Mouse (Mus musculus) forebrain, embryonic 13.5 days (tissue): Measurements from ENCODE around the gene Fgd6. TPM values are rescaled to one million over a fixed set of nuclear protein-coding genes. Genes with fewer than 3 reads are reported as not detected.
A peak's percentile ranks its signal among the peaks of the same experiment; 100 is the strongest.

Source experiments
- ATAC-seq: fragments of 200-750 bp; cut with Nextera tagmentation; 2 replicates; pipeline ENCODE4 v1.8.0; 2017
- H3K27ac ChIP-seq: fragments of 300-500 bp; sonication (generic); 2 replicates; pipeline ENCODE4 v1.5.1; 2015; ENCODE audit warnings: inconsistent platforms, mild to moderate bottlenecking, moderate library complexity
- H3K27me3 ChIP-seq: fragments of 300-500 bp; sonication (generic); 2 replicates; pipeline ENCODE4 v1.6.1; 2015; ENCODE audit warnings: mild to moderate bottlenecking, inconsistent platforms
- H3K36me3 ChIP-seq: fragments of 300-500 bp; sonication (generic); 2 replicates; pipeline ENCODE4 v1.6.1; 2015; ENCODE audit warnings: mild to moderate bottlenecking, inconsistent platforms; ENCODE audit not compliant: poor library complexity, severe bottlenecking
- H3K4me1 ChIP-seq: fragments of 300-500 bp; sonication (generic); 2 replicates; pipeline ENCODE4 v1.6.1; 2015; ENCODE audit warnings: inconsistent platforms
- H3K4me2 ChIP-seq: fragments of 300-500 bp; sonication (generic); 2 replicates; pipeline ENCODE4 v1.6.1; 2015; ENCODE audit warnings: inconsistent platforms, mild to moderate bottlenecking, moderate library complexity
- H3K4me3 ChIP-seq: fragments of 300-500 bp; sonication (generic); 2 replicates; pipeline ENCODE4 v1.5.1; 2015; ENCODE audit warnings: mild to moderate bottlenecking, inconsistent platforms
- H3K9ac ChIP-seq: fragments of 300-500 bp; sonication (generic); 2 replicates; pipeline ENCODE4 v1.6.1; 2015; ENCODE audit warnings: mild to moderate bottlenecking, inconsistent platforms
- H3K9me3 ChIP-seq: fragments of 300-500 bp; sonication (generic); replicated peaks from 2 replicates; pipeline ENCODE4 v1.6.1; 2016; ENCODE audit warnings: inconsistent platforms
- WGBS: fragments of 180-500 bp; shearing (Covaris S2); methylation state at CpG from one replicate; pipeline ENCODE4 v1.1.7; 2015; 5-methylcytosine and 5-hydroxymethylcytosine counted together
- polyA plus RNA-seq: library from polyadenylated mRNA; unstranded; fragments of >200 nt; fragmentation: Nextera tagmentation; extraction: Ambion mirVana; gene quantifications from 2 replicates; pipeline ENCODE4 v1.2.1, GENCODE M21; 2015

The Fgd6 gene
- polyA plus RNA-seq, 1 experiment from 2014 or later: 1.8 TPM

- Histone ChIP-seq H3K9me3 (no peaks in the 10 kb centered on the region), H3K27me3 (no peaks in the 10 kb centered on the region), H3K27ac (no peak overlapping the region), H3K36me3 (no peaks in the 10 kb centered on the region), H3K4me2 (no peak overlapping the region), H3K4me1 (no peaks in the 10 kb centered on the region), H3K9ac (no peak overlapping the region), H3K4me3 (no peak overlapping the region)
- 84% methylated on average over 5 of the region's 5 CpGs for WGBS
- no peak for ATAC-seq
These were observed 87.8 kb downstream of the Fgd6 start for GRCm38 (mm10) chr10:94123581-94123980.

GRCm38 (mm10) chr10:94124376-94124775 lies 88.6 kb downstream of the Fgd6 start:
- Histone ChIP-seq H3K9ac (no peak overlapping the region), H3K36me3 (no peaks in the 10 kb centered on the region), H3K9me3 (no peaks in the 10 kb centered on the region), H3K27ac (no peak overlapping the region), H3K4me1 (peaks cover 6% of the 10 kb centered on the region), H3K4me2 (no peak overlapping the region), H3K4me3 (no peak overlapping the region), H3K27me3 (no peaks in the 10 kb centered on the region)
- no peak for ATAC-seq
- WGBS: 76% methylated on average over 5 of the region's 5 CpGs

- Histone ChIP-seq H3K4me1 (peaks cover 16% of the 10 kb centered on the region), H3K27ac (peak overlapping the region; percentile 74), H3K4me3 (no peak overlapping the region), H3K4me2 (peak overlapping the region; percentile 21; the same call in 1 of the 2 replicates), H3K9ac (no peak overlapping the region), H3K9me3 (no peaks in the 10 kb centered on the region), H3K36me3 (no peaks in the 10 kb centered on the region), H3K27me3 (no peaks in the 10 kb centered on the region)
- ATAC-seq: peak; percentile 96
- WGBS: 21% methylated on average over 9 of the region's 9 CpGs
These were observed 93.9 kb downstream of the Fgd6 start for GRCm38 (mm10) chr10:94129680-94130119.

- WGBS: 78% methylated on average over 8 of the region's 8 CpGs
- Histone ChIP-seq H3K27me3 (no peaks in the 10 kb centered on the region), H3K36me3 (no peaks in the 10 kb centered on the region), H3K27ac (no peak overlapping the region), H3K9ac (no peak overlapping the region), H3K9me3 (no peaks in the 10 kb centered on the region), H3K4me1 (peaks cover 16% of the 10 kb centered on the region), H3K4me2 (no peak overlapping the region), H3K4me3 (no peak overlapping the region)
- no peak for ATAC-seq
These were observed 97.3 kb downstream of the Fgd6 start for GRCm38 (mm10) chr10:94133081-94133480.

GRCm38 (mm10) chr10:94133674-94134073 lies 97.9 kb downstream of the Fgd6 start:
- H3K4me1 ChIP-seq: peaks cover 16% of the 10 kb centered on the region
- no peak for ATAC-seq
- 94% methylated on average over 7 of the region's 7 CpGs for WGBS

DNA sequence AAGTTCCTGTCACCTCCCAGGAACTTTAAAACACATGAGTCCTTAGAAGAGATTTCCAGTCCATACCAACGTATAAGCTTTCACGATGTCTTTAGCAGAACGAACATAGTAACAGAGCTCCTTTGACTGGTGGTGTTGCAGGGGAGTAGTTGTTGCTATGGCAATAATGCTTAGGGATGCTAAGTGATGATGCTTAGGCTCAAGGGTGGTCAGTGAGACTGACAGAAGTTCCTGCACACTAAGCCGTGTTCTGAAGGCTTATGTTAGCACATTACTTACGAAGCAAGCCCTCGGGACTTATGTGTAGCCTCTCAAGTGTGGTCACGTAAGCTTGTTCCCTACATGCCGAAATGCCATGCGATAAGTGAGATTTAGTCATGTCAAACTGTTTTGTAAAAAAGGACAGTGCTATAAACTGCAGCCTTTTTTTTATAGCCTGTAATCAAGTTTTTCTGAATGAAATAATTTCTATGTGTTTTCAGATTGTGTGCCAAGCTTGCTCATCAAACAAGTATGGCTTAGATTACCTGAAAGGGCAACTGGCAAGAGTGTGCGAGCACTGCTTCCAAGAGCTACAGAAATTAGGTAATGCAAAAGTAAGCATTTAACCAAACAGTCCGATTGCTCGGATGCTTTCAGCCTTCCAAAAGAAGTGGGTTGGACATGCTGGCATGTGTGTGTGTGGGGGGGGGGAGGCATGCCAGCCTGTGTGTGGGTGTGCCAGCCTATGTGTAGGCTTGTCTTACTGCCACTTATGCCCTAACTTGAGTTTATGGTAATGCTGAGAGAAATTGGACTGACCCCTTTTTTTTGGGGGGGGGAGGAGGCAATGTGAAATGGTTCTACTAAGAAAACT lies 99.0 kb downstream of the Fgd6 start:
- no peak overlapping the region for H3K4me3 ChIP-seq
- 90% methylated on average over 12 of the region's 12 CpGs for WGBS
- H3K27me3 ChIP-seq: no peaks in the 10 kb centered on the region
- H3K4me1 ChIP-seq: peaks cover 6% of the 10 kb centered on the region
- ATAC-seq: no peak
- no peak overlapping the region for H3K27ac ChIP-seq
- no peak overlapping the region for H3K4me2 ChIP-seq
- H3K36me3 ChIP-seq: no peaks in the 10 kb centered on the region
- H3K9me3 ChIP-seq: no peaks in the 10 kb centered on the region
- no peak overlapping the region for H3K9ac ChIP-seq

More at GRCm38 (mm10) chr10:94133674-94134073, 97.9 kb downstream of the Fgd6 start:
- Histone ChIP-seq H3K27ac (no peak overlapping the region), H3K27me3 (no peaks in the 10 kb centered on the region), H3K9me3 (no peaks in the 10 kb centered on the region), H3K36me3 (no peaks in the 10 kb centered on the region), H3K9ac (no peak overlapping the region), H3K4me3 (no peak overlapping the region), H3K4me2 (no peak overlapping the region)

- no peak overlapping the region for H3K4me3 ChIP-seq
- H3K4me1 ChIP-seq: no peaks in the 10 kb centered on the region
- H3K9ac ChIP-seq: no peak overlapping the region
- H3K27ac ChIP-seq: no peak overlapping the region
- ATAC-seq: no peak
- no peaks in the 10 kb centered on the region for H3K9me3 ChIP-seq
- H3K36me3 ChIP-seq: no peaks in the 10 kb centered on the region
- no peaks in the 10 kb centered on the region for H3K27me3 ChIP-seq
- H3K4me2 ChIP-seq: no peak overlapping the region
- WGBS: 91% methylated on average over 10 of the region's 10 CpGs
These were observed 103.2 kb downstream of the Fgd6 start for GRCm38 (mm10) chr10:94138890-94139482.

GRCm38 (mm10) chr10:94140227-94140931 lies 104.6 kb downstream of the Fgd6 start:
- WGBS: 86% methylated on average over 3 of the region's 3 CpGs
- Histone ChIP-seq H3K36me3 (no peaks in the 10 kb centered on the region), H3K4me2 (no peak overlapping the region), H3K27ac (no peak overlapping the region), H3K4me3 (no peak overlapping the region), H3K4me1 (no peaks in the 10 kb centered on the region), H3K9me3 (no peaks in the 10 kb centered on the region), H3K9ac (no peak overlapping the region), H3K27me3 (no peaks in the 10 kb centered on the region)
- no peak for ATAC-seq

GRCm38 (mm10) chr10:94142427-94142826 lies 106.6 kb downstream of the Fgd6 start:
- no peak for ATAC-seq
- WGBS: 94% methylated on average over 3 of the region's 3 CpGs
- 0 out of 2 replicates have a peak, but pooled peaks cover 2% of the 10 kb centered on the region for H3K4me1 ChIP-seq

GRCm38 (mm10) chr10:94144581-94144980 lies 108.8 kb downstream of the Fgd6 start:
- Histone ChIP-seq H3K27me3 (no peaks in the 10 kb centered on the region), H3K27ac (no peak overlapping the region), H3K36me3 (no peaks in the 10 kb centered on the region), H3K9me3 (no peaks in the 10 kb centered on the region), H3K4me1 (peaks cover 14% of the 10 kb centered on the region), H3K4me2 (no peak overlapping the region), H3K4me3 (no peak overlapping the region), H3K9ac (no peak overlapping the region)
- no peak for ATAC-seq
- WGBS: 74% methylated on average over 5 of the region's 5 CpGs

More at GRCm38 (mm10) chr10:94142427-94142826, 106.6 kb downstream of the Fgd6 start:
- Histone ChIP-seq H3K36me3 (no peaks in the 10 kb centered on the region), H3K9ac (no peak overlapping the region), H3K27ac (no peak overlapping the region), H3K27me3 (no peaks in the 10 kb centered on the region), H3K4me3 (no peak overlapping the region), H3K4me2 (no peak overlapping the region), H3K9me3 (no peaks in the 10 kb centered on the region)

- no peaks in the 10 kb centered on the region for H3K27me3 ChIP-seq
- no peaks in the 10 kb centered on the region for H3K9me3 ChIP-seq
- peaks cover 18% of the 10 kb centered on the region for H3K4me1 ChIP-seq
- no peak overlapping the region for H3K27ac ChIP-seq
- ATAC-seq: peak; percentile 55; the same call in 1 of the 2 replicates
- WGBS: 10% methylated on average over 8 of the region's 8 CpGs
- H3K36me3 ChIP-seq: no peaks in the 10 kb centered on the region
- peak overlapping the region; percentile 90 for H3K9ac ChIP-seq
- peak overlapping the region; percentile 74 for H3K4me2 ChIP-seq
- H3K4me3 ChIP-seq: peak overlapping the region; percentile 86
These were observed 111.6 kb downstream of the Fgd6 start for GRCm38 (mm10) chr10:94147391-94147755.
